Mouse (Mus musculus): ENCODE measurements around the gene Tdrd3. TPM values are rescaled to one million over a fixed set of nuclear protein-coding genes. Genes with fewer than 3 reads are reported as not detected.

Gene Tdrd3
- polyA plus RNA-seq (2015; fragmentation: Illumina TruSeq; extraction: RNeasy Lipid Tissue Mini Kit (QIAGEN cat#74804); ENCODE audit: low read depth, low replicate concordance): 18.6 TPM

GRCm38 (mm10) chr14:87415808-87416721 is at the start of gene Tdrd3:
Gene Tdrd3, plus strand, starts transcription at chr14:87416639.

